Mouse (Mus musculus) G1E (cell line): ENCODE data around the gene Ipo8.

Experiments
- CTCF ChIP-seq: IDR thresholded peaks from 2 replicates; pipeline ENCODE4 v1.5.1; 2012; ENCODE audit warnings: low read depth, low read length, inconsistent platforms, mixed read lengths
- TAL1 ChIP-seq: conservative IDR thresholded peaks from 2 replicates; pipeline ENCODE4 v1.6.1; 2012; ENCODE audit warnings: low read depth, low read length, inconsistent platforms, mixed read lengths

GRCm38 (mm10) chr6:148795145-148795544 lies 36.1 kb downstream of the Ipo8 start:
- TF ChIP-seq CTCF = no peak
- TF ChIP-seq TAL1 = no peak
